Mouse (Mus musculus): ENCODE measurements around the gene Fgf22.

GRCm38 (mm10) chr10:79800508-79800907 lies 45.6 kb downstream of the Fgf22 start:
- TF ChIP-seq GATA1 (IDR thresholded peaks at IDR 0.05; ENCODE audit: borderline replicate concordance, low read length) = no peak
- no peak for TF ChIP-seq FLI1 (IDR thresholded peaks at IDR 0.05; ENCODE audit: low read length)

Measured in megakaryocyte, embryonic 14.5 days (primary cell).